Mouse (Mus musculus): ENCODE results near the gene Ppp1r3a. TPM values are rescaled to one million over a fixed set of nuclear protein-coding genes. Genes with fewer than 3 reads are reported as not detected.
"Not testable (repeated sequence)": the region's sequence is repeated elsewhere in the genome, so short reads cannot be mapped to it uniquely, and the experiment has no call there.

Ppp1r3a gene
- not detected for total RNA-seq (2021)
- long read RNA-seq, result 0 reads

- DNase-seq (ENCODE audit: low spot score in 2 of 2), result no peak
These were observed at the start of gene Ppp1r3a for GRCm38 (mm10) chr6:14754901-14755591. Ppp1r3a (minus strand) TSS chr6:14755274.

- no peak for DNase-seq (ENCODE audit: low spot score in 2 of 2)
These were observed 32.3 kb upstream of the Ppp1r3a start for GRCm38 (mm10) chr6:14787157-14787938.

DNA sequence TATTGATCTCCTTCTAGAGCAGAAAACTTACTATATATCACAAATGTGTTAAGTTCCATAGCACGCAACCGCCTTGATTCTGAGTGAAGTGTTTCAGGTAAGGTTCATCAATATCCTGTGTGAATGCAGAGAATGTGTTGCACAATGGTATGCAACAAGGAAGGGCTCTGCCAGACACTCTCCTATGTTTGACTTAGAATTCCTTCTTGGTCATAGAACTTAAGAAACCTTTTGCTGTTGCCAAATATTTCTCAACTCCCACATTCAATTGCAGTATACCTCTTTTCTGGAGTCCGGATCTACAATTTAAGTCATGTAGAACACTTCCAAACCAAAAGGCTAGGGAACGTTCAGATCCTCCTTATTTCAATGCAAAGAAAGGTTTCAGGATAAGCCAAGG is 22.8 kb upstream of the Ppp1r3a start:
- no peak for DNase-seq (ENCODE audit: low spot score in 2 of 2)

- DNase-seq (ENCODE audit: low spot score in 2 of 2), result no peak
These were observed 16.6 kb upstream of the Ppp1r3a start for GRCm38 (mm10) chr6:14771717-14772116.

- DNase-seq (ENCODE audit: low spot score in 2 of 2), result no peak
These were observed 2.4 kb upstream of the Ppp1r3a start for GRCm38 (mm10) chr6:14757486-14757885.

DNA sequence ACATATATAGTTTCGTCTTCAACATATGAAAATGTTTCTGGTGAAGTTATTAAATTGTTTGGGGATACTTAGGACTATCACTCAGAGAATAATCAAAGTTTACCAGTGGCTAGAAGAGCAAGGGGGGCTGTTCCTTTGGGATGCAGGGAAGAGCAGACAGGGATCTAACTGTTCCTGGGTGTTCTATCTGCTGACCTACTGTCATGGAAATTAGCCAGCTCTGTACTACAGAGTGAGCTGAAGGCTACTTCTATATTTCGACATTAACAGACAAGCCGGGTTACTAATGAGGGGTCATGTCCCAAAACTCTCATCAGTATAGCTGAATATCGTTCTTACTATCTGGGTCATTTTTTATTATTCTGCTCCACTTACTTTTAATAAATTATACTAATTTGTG is 1.6 kb downstream of the Ppp1r3a start:
- DNase-seq (ENCODE audit: low spot score in 2 of 2), result no peak

DNA sequence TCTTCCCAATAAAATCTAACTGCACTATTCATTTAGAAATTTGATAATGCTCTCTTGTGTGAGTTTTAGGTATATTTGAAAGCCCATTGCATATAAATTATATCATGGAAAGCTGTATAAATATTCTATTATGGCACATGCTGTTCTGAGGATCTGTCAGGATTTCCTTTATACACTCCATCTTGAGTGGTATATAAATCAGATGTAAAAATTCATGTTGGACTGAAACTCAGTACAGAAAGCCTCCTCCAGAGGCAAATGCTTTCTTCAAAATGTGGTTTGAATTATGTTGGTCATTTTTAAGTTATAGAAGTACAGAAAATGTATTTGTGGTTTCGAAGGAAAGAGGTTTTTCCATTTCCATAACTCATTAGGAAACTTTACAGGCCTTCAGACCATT is 2.9 kb downstream of the Ppp1r3a start:
- no peak for DNase-seq (ENCODE audit: low spot score in 2 of 2)

- no peak for DNase-seq (ENCODE audit: low spot score in 2 of 2)
These were observed 8.1 kb downstream of the Ppp1r3a start for GRCm38 (mm10) chr6:14747000-14747399.

DNA sequence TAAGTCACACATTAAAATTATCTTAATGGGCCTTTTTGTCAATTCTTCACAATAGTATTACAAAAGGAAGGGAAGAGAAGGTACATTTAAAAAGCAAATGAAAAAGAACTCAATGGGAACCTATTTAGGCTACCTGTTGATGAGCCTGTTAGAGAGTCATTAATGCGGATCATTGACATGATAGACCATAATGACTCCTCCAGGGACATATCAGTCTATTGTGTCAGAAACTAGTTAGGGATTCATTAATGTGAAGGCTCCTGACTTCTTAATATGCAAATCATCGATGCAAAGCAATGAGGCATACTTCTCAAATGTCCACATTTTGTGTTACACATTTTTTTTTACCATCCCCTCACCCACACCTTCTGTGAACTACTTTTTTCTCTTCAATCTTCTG is 19.1 kb downstream of the Ppp1r3a start:
- no peak for DNase-seq (ENCODE audit: low spot score in 2 of 2)

- no peak for DNase-seq (ENCODE audit: low spot score in 2 of 2)
These were observed 24.1 kb downstream of the Ppp1r3a start for GRCm38 (mm10) chr6:14731011-14731410.

- peak in 1 of 2 experiments; percentile 15 for DNase-seq (ENCODE audit: low spot score in 2 of 2)
These were observed 34.2 kb downstream of the Ppp1r3a start for GRCm38 (mm10) chr6:14720772-14721414.

GRCm38 (mm10) chr6:14720110-14720771 is 34.8 kb downstream of the Ppp1r3a start:
- DNase-seq (ENCODE audit: low spot score in 2 of 2), result peak; percentile 12 to 48

GRCm38 (mm10) chr6:14715129-14715989 is 39.7 kb downstream of the Ppp1r3a start:
- DNase-seq (ENCODE audit: low spot score in 2 of 2), result no peak

- no peak for DNase-seq (ENCODE audit: low spot score in 2 of 2)
These were observed 42.9 kb downstream of the Ppp1r3a start for GRCm38 (mm10) chr6:14712146-14712545.

GRCm38 (mm10) chr6:14700030-14700429 is 55.0 kb downstream of the Ppp1r3a start:
- DNase-seq (ENCODE audit: low spot score in 2 of 2), result no peak

DNA sequence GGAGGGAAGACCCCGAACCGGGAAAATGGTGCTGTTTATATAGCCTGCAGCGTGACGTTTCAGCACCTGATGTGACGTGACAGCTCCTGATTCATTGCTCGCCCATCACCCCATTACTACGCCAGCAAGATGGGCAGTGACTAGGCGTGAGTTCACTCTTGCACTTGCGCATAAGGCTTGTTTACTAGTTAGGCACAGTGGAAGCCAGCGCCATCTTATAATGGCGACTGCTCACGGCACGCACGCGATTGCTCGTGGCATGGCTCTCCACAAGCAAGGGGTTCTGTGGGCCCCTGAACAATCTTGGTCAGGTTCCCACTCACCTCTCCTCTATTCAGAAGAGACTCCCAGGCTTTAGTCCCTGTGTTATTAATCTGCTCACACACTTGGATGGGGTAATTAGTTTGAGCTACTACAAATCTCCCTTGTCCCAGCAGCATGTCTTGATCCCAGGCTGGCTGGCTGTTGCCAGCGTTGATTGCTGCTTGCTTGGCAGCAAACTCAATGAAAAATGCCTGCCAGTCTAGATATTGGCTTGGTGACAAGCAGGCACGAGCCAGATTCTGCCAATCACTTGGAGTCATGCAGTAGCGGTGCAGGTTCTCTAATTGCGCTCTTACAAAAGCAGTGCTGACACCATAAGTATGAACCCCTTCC is 75.7 kb downstream of the Ppp1r3a start:
- peak in 1 of 2 experiments; percentile 2 for DNase-seq (ENCODE audit: low spot score in 2 of 2)

GRCm38 (mm10) chr6:14668966-14669365 is 86.1 kb downstream of the Ppp1r3a start:
- not testable (repeated sequence) for DNase-seq (ENCODE audit: low spot score in 2 of 2)

DNA sequence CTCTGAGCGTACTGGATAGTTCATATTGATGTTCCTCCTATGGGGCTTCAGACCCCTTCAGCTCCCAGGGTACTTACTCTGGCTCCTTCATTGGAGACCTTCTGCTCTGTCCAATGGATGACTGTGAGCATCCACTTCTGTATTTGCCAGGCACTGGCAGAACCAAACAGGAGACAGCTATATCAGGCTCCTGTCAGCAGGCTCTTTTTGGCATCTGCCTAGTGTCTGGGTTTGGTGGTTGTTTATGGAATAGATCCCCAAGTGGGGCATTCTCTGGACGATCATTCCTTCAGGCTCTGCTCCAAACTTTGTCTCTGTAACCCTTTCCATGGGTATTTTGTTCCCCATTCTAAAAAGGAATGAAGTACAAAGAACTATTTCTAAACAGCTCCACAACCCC is 87.4 kb downstream of the Ppp1r3a start:
- DNase-seq (ENCODE audit: low spot score in 2 of 2), result not testable (repeated sequence)
